Mouse (Mus musculus): ENCODE results near the gene Chrna5. TPM values are rescaled to one million over a fixed set of nuclear protein-coding genes. Genes with fewer than 3 reads are reported as not detected.

Chrna5 gene
- polyA plus RNA-seq, 1 experiment from 2014 or later = 0.27 TPM

- H3K36me3 ChIP-seq (ENCODE audit: control insufficient read depth, insufficient read depth, low read length) = no peaks in the 10 kb centered on the region
- 17% methylated on average over 8 of the region's 8 CpGs for WGBS
- no peak overlapping the region for H3K9ac ChIP-seq (ENCODE audit: low read length)
- no peaks in the 10 kb centered on the region for H3K9me3 ChIP-seq (ENCODE audit: control insufficient read depth, low read length)
- peaks cover 2 to 5% of the 10 kb centered on the region in 2 experiments; a peak in 2 of 4 replicates for H3K4me1 ChIP-seq (ENCODE audit: control insufficient read depth in 2 of 2, insufficient read depth in 2 of 2, low read length in 2 of 2)
- H3K4me3 ChIP-seq (ENCODE audit: control insufficient read depth in 1 of 2, insufficient read depth in 1 of 2, low read depth in 1 of 2, low read length in 2 of 2) = no peak overlapping the region
- no peak for ATAC-seq (ENCODE audit: insufficient number of reproducible peaks, insufficient read depth, low FRiP score, low read depth)
- peaks cover 8% of the 10 kb centered on the region for H3K27me3 ChIP-seq (ENCODE audit: control insufficient read depth, insufficient read depth, low read length)
- no peak overlapping the region for H3K27ac ChIP-seq (replicated peaks in 1 of 2; ENCODE audit: control insufficient read depth in 1 of 2, insufficient read depth in 1 of 2, low read depth in 2 of 2, low read length in 2 of 2)
- H3K4me2 ChIP-seq (ENCODE audit: low read length) = no peak overlapping the region
These were observed 63.0 kb downstream of the Chrna5 start for GRCm38 (mm10) chr9:55043688-55044087.

DNA sequence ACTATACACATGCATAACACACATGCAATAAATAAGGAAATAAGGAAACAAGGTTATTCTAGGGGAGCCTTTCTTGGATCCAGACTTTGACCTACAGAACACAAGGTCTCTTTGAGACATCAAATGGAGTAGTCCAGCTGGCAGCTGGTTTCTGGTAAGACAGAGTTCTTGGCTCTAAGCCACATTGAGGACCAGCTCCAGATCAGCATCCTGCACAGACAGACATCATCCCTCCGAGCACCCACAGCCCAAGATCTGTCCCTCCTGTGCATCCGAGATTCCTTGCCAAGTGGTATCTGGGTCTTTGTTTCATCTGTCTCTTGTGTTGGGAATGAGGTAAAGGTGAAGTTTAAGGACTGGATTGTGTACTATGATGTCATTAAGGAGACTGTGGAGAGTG, 64.3 kb downstream of the Chrna5 start:
- WGBS = 66% methylated on average over 2 of the region's 2 CpGs
- no peaks in the 10 kb centered on the region for H3K9me3 ChIP-seq (ENCODE audit: control insufficient read depth, low read length)
- no peak for ATAC-seq (ENCODE audit: insufficient number of reproducible peaks, insufficient read depth, low FRiP score, low read depth)
- H3K4me1 ChIP-seq (ENCODE audit: control insufficient read depth in 2 of 2, insufficient read depth in 2 of 2, low read length in 2 of 2) = peaks cover 5 to 6% of the 10 kb centered on the region in 2 experiments; a peak in 2 of 4 replicates
- no peak overlapping the region for H3K4me3 ChIP-seq (ENCODE audit: control insufficient read depth in 1 of 2, insufficient read depth in 1 of 2, low read depth in 1 of 2, low read length in 2 of 2)
- no peak overlapping the region for H3K4me2 ChIP-seq (ENCODE audit: low read length)
- no peak overlapping the region for H3K27ac ChIP-seq (replicated peaks in 1 of 2; ENCODE audit: control insufficient read depth in 1 of 2, insufficient read depth in 1 of 2, low read depth in 2 of 2, low read length in 2 of 2)
- no peak overlapping the region for H3K9ac ChIP-seq (ENCODE audit: low read length)
- H3K27me3 ChIP-seq (ENCODE audit: control insufficient read depth, insufficient read depth, low read length) = peaks cover 8% of the 10 kb centered on the region
- H3K36me3 ChIP-seq (ENCODE audit: control insufficient read depth, insufficient read depth, low read length) = no peaks in the 10 kb centered on the region

GRCm38 (mm10) chr9:55046764-55047163, 66.1 kb downstream of the Chrna5 start:
- under 1% methylated on average over 3 of the region's 3 CpGs for WGBS
- peaks cover 5 to 6% of the 10 kb centered on the region in 2 experiments; a peak in 2 of 4 replicates for H3K4me1 ChIP-seq (ENCODE audit: control insufficient read depth in 2 of 2, insufficient read depth in 2 of 2, low read length in 2 of 2)

GRCm38 (mm10) chr9:55048211-55048880, 67.7 kb downstream of the Chrna5 start, which contains the start of gene Chrnb4:
Gene Chrnb4 (minus strand): TSS chr9:55048779.
- ATAC-seq (ENCODE audit: insufficient number of reproducible peaks, insufficient read depth, low FRiP score, low read depth) = peak; percentile 26
- H3K27ac ChIP-seq (replicated peaks in 1 of 2; ENCODE audit: control insufficient read depth in 1 of 2, insufficient read depth in 1 of 2, low read depth in 2 of 2, low read length in 2 of 2) = no peak within 1 kb of the TSS

More at GRCm38 (mm10) chr9:55046764-55047163, 66.1 kb downstream of the Chrna5 start:
- H3K36me3 ChIP-seq (ENCODE audit: control insufficient read depth, insufficient read depth, low read length) = no peaks in the 10 kb centered on the region
- no peaks in the 10 kb centered on the region for H3K9me3 ChIP-seq (ENCODE audit: control insufficient read depth, low read length)
- peaks cover 8% of the 10 kb centered on the region for H3K27me3 ChIP-seq (ENCODE audit: control insufficient read depth, insufficient read depth, low read length)
- H3K27ac ChIP-seq (replicated peaks in 1 of 2; ENCODE audit: control insufficient read depth in 1 of 2, insufficient read depth in 1 of 2, low read depth in 2 of 2, low read length in 2 of 2) = no peak overlapping the region
- ATAC-seq (ENCODE audit: insufficient number of reproducible peaks, insufficient read depth, low FRiP score, low read depth) = no peak
- no peak overlapping the region for H3K9ac ChIP-seq (ENCODE audit: low read length)
- no peak overlapping the region for H3K4me2 ChIP-seq (ENCODE audit: low read length)
- H3K4me3 ChIP-seq (ENCODE audit: control insufficient read depth in 1 of 2, insufficient read depth in 1 of 2, low read depth in 1 of 2, low read length in 2 of 2) = no peak overlapping the region

DNA sequence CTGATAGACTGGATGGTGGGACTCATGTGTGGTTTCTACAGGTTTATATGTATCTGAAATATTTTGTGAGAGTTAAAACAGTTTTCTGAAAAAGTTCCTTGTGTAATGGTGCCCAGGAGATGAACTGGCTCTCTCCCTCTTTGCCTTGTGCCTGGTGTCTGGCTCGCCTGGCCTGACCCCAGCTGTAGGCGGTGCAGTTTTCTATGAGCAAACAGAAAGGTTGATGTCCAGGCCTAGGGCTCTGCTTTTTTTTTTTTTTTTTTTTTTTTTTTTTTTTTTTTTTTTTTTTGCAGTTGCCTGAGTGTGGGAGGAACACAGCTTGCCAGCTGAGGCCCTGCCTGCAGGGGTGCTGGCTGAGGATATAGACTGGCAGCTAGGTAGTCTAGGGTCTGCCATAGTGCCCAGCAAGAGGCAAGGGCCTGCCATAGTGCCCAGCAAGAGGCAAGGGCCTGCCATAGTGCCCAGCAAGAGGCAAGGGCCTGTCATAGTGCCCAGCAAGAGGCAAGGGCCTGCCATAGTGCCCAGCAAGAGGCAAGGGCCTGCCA, 74.8 kb downstream of the Chrna5 start:
- Histone ChIP-seq H3K4me2 (ENCODE audit: low read length) (no peak overlapping the region), H3K9me3 (ENCODE audit: control insufficient read depth, low read length) (no peaks in the 10 kb centered on the region), H3K36me3 (ENCODE audit: control insufficient read depth, insufficient read depth, low read length) (no peaks in the 10 kb centered on the region), H3K27me3 (ENCODE audit: control insufficient read depth, insufficient read depth, low read length) (no peaks in the 10 kb centered on the region), H3K4me1 (ENCODE audit: control insufficient read depth in 2 of 2, insufficient read depth in 2 of 2, low read length in 2 of 2) (no peaks in the 10 kb centered on the region), H3K9ac (ENCODE audit: low read length) (no peak overlapping the region), H3K4me3 (ENCODE audit: control insufficient read depth in 1 of 2, insufficient read depth in 1 of 2, low read depth in 1 of 2, low read length in 2 of 2) (no peak overlapping the region), H3K27ac (replicated peaks in 1 of 2; ENCODE audit: control insufficient read depth in 1 of 2, insufficient read depth in 1 of 2, low read depth in 2 of 2, low read length in 2 of 2) (no peak overlapping the region)
- ATAC-seq (ENCODE audit: insufficient number of reproducible peaks, insufficient read depth, low FRiP score, low read depth) = no peak
- 79% methylated on average over 2 of the region's 2 CpGs for WGBS

More at GRCm38 (mm10) chr9:55048211-55048880, 67.7 kb downstream of the Chrna5 start, which contains the start of gene Chrnb4:
- under 1% methylated on average over 23 of the region's 23 CpGs for WGBS
- H3K9me3 ChIP-seq (ENCODE audit: control insufficient read depth, low read length) = no peaks in the 10 kb centered on the region
- H3K4me3 ChIP-seq (ENCODE audit: control insufficient read depth in 1 of 2, insufficient read depth in 1 of 2, low read depth in 1 of 2, low read length in 2 of 2) = peak within 1 kb of the TSS; percentile 54 to 64
- peaks cover 8% of the 10 kb centered on the region for H3K27me3 ChIP-seq (ENCODE audit: control insufficient read depth, insufficient read depth, low read length)
- peak within 1 kb of the TSS; percentile 84 for H3K4me2 ChIP-seq (ENCODE audit: low read length)
- peak within 1 kb of the TSS; percentile 66 for H3K9ac ChIP-seq (ENCODE audit: low read length)
- peaks cover 5 to 6% of the 10 kb centered on the region in 2 experiments; a peak in 2 of 4 replicates for H3K4me1 ChIP-seq (ENCODE audit: control insufficient read depth in 2 of 2, insufficient read depth in 2 of 2, low read length in 2 of 2)
- no peaks in the 10 kb centered on the region for H3K36me3 ChIP-seq (ENCODE audit: control insufficient read depth, insufficient read depth, low read length)

Other genes starting within 250 kb of the Chrna5 start
- 103 and 105 TPM in 2 replicates for gene Wdr61, start 246.4 kb upstream of the Chrna5 start, polyA plus RNA-seq (2014; fragmentation: Nextera tagmentation; extraction: Ambion mirVana)
- gene Crabp1, start 216.1 kb upstream of the Chrna5 start, polyA plus RNA-seq (2014; fragmentation: Nextera tagmentation; extraction: Ambion mirVana) = 7.0 and 13.8 TPM in 2 replicates
- 28.4 and 31.0 TPM in 2 replicates for gene Ireb2, start 117.1 kb upstream of the Chrna5 start, polyA plus RNA-seq (2014; fragmentation: Nextera tagmentation; extraction: Ambion mirVana)
- gene Hykk, start 63.6 kb upstream of the Chrna5 start, polyA plus RNA-seq (2014; fragmentation: Nextera tagmentation; extraction: Ambion mirVana) = 2.8 and 3.1 TPM in 2 replicates
- 224 and 239 TPM in 2 replicates for gene Psma4, start 30.1 kb upstream of the Chrna5 start, polyA plus RNA-seq (2014; fragmentation: Nextera tagmentation; extraction: Ambion mirVana)
- gene AY074887, start 29.9 kb upstream of the Chrna5 start, polyA plus RNA-seq (2014; fragmentation: Nextera tagmentation; extraction: Ambion mirVana) = 1.2 and 1.3 TPM in 2 replicates
- 0.05 and 0.66 TPM in 2 replicates for gene Chrna3, start 45.7 kb downstream of the Chrna5 start, polyA plus RNA-seq (2014; fragmentation: Nextera tagmentation; extraction: Ambion mirVana)
- 0.32 and 0.68 TPM in 2 replicates for gene Chrnb4, start 67.9 kb downstream of the Chrna5 start, polyA plus RNA-seq (2014; fragmentation: Nextera tagmentation; extraction: Ambion mirVana)
- 33.5 and 36.3 TPM in 2 replicates for gene Ube2q2, start 168.0 kb downstream of the Chrna5 start, polyA plus RNA-seq (2014; fragmentation: Nextera tagmentation; extraction: Ambion mirVana)
- gene Fbxo22, start 228.0 kb downstream of the Chrna5 start, polyA plus RNA-seq (2014; fragmentation: Nextera tagmentation; extraction: Ambion mirVana) = 59.2 and 62.4 TPM in 2 replicates

Data from heart, embryonic 14.5 days (tissue).